Mouse (Mus musculus): ENCODE data around the gene Ubc.
A peak's percentile ranks its signal among the peaks of the same experiment; 100 is the strongest.

Gene Ubc

GRCm38 (mm10) chr5:125344296-125344695 is 45.7 kb downstream of the Ubc start:
- DNase-seq = no peak

GRCm38 (mm10) chr5:125341459-125342090 is 48.4 kb downstream of the Ubc start:
- DNase-seq = no peak

- DNase-seq = peak; percentile 90 to 93
Measured at GRCm38 (mm10) chr5:125340547-125341262, 49.3 kb downstream of the Ubc start, which contains the start of gene Scarb1. TSS of gene Scarb1 (minus strand) at chr5:125341094.

- DNase-seq = peak; percentile 32 to 41
Measured at GRCm38 (mm10) chr5:125339851-125340531, 50.0 kb downstream of the Ubc start.

GRCm38 (mm10) chr5:125339108-125339751 is 50.8 kb downstream of the Ubc start:
- peak; percentile 68 to 70 for DNase-seq

GRCm38 (mm10) chr5:125337526-125337925 is 52.5 kb downstream of the Ubc start:
- DNase-seq = no peak

- DNase-seq = no peak
Measured at GRCm38 (mm10) chr5:125337012-125337411, 53.0 kb downstream of the Ubc start.
